Mouse (Mus musculus): Measurements from ENCODE around the gene Krtdap. TPM values are rescaled to one million over a fixed set of nuclear protein-coding genes. Genes with fewer than 3 reads are reported as not detected.

Krtdap gene
- polyA plus RNA-seq, 1 experiment: 9.1 TPM

- TF ChIP-seq CTCF (IDR thresholded peaks at IDR 0.05; ENCODE audit: low read depth, low read length) (no peak), EP300 (IDR thresholded peaks at IDR 0.05; ENCODE audit: insufficient read depth, low read depth, low read length) (no peak), POLR2A (IDR thresholded peaks at IDR 0.05; ENCODE audit: insufficient read depth, low read length) (no peak)
- H3K4me1 ChIP-seq (ENCODE audit: control insufficient read depth, insufficient read depth, low read length): no peaks in the 10 kb centered on the region
- H3K4me3 ChIP-seq (ENCODE audit: low read depth, low read length): no peak overlapping the region
- peaks cover 11% of the 10 kb centered on the region; the same call in 1 of the 2 replicates for H3K9me3 ChIP-seq (replicated peaks; ENCODE audit: control insufficient read depth, insufficient read depth, low read length, poor library complexity, severe bottlenecking)
- no peak overlapping the region for H3K9ac ChIP-seq (ENCODE audit: low read depth, poor library complexity, severe bottlenecking)
- no peak overlapping the region for H3K27ac ChIP-seq (ENCODE audit: insufficient read depth, low read length)
- H3K36me3 ChIP-seq (ENCODE audit: control insufficient read depth, insufficient read depth, low read length, poor library complexity, severe bottlenecking): no peaks in the 10 kb centered on the region
- H3K27me3 ChIP-seq (ENCODE audit: control insufficient read depth, insufficient read depth, low read length, poor library complexity, severe bottlenecking): no peaks in the 10 kb centered on the region
Measured at GRCm38 (mm10) chr7:30796790-30797189, 9.1 kb downstream of the Krtdap start.

DNA sequence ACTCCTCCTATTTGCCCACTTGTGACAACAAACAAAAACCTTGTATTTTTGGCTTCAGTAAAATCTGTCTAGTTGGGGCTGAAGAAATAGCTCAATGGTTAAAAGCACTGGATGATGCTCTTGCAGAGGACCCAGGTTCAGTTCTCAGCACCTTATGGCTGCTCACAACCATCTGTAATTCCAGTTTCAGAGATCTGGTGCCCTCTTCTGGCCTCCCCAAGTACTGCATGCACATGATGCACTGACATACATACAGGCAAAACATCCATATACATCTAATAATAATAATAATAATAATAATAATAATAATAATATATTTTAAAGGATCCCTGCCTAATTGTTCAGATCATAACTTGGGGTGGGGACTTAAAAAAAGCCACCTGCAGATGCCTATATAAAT is 13.0 kb downstream of the Krtdap start:
- no peaks in the 10 kb centered on the region for H3K27me3 ChIP-seq (ENCODE audit: control insufficient read depth, insufficient read depth, low read length, poor library complexity, severe bottlenecking)
- TF ChIP-seq EP300 (IDR thresholded peaks at IDR 0.05; ENCODE audit: insufficient read depth, low read depth, low read length) (no peak), POLR2A (IDR thresholded peaks at IDR 0.05; ENCODE audit: insufficient read depth, low read length) (no peak), CTCF (IDR thresholded peaks at IDR 0.05; ENCODE audit: low read depth, low read length) (no peak)
- no peaks in the 10 kb centered on the region for H3K4me1 ChIP-seq (ENCODE audit: control insufficient read depth, insufficient read depth, low read length)
- H3K4me3 ChIP-seq (ENCODE audit: low read depth, low read length): no peak overlapping the region
- peaks cover 11% of the 10 kb centered on the region; the same call in 1 of the 2 replicates for H3K9me3 ChIP-seq (replicated peaks; ENCODE audit: control insufficient read depth, insufficient read depth, low read length, poor library complexity, severe bottlenecking)
- no peak overlapping the region for H3K27ac ChIP-seq (ENCODE audit: insufficient read depth, low read length)
- no peak overlapping the region for H3K9ac ChIP-seq (ENCODE audit: low read depth, poor library complexity, severe bottlenecking)
- H3K36me3 ChIP-seq (ENCODE audit: control insufficient read depth, insufficient read depth, low read length, poor library complexity, severe bottlenecking): no peaks in the 10 kb centered on the region

- no peak overlapping the region for H3K27ac ChIP-seq (ENCODE audit: insufficient read depth, low read length)
- no peak overlapping the region for H3K4me3 ChIP-seq (ENCODE audit: low read depth, low read length)
- no peaks in the 10 kb centered on the region for H3K27me3 ChIP-seq (ENCODE audit: control insufficient read depth, insufficient read depth, low read length, poor library complexity, severe bottlenecking)
- H3K9me3 ChIP-seq (replicated peaks; ENCODE audit: control insufficient read depth, insufficient read depth, low read length, poor library complexity, severe bottlenecking): peaks cover 9% of the 10 kb centered on the region; the same call in 1 of the 2 replicates
- TF ChIP-seq EP300 (IDR thresholded peaks at IDR 0.05; ENCODE audit: insufficient read depth, low read depth, low read length) (no peak), POLR2A (IDR thresholded peaks at IDR 0.05; ENCODE audit: insufficient read depth, low read length) (no peak), CTCF (IDR thresholded peaks at IDR 0.05; ENCODE audit: low read depth, low read length) (peak; percentile 5)
- no peak overlapping the region for H3K9ac ChIP-seq (ENCODE audit: low read depth, poor library complexity, severe bottlenecking)
- no peaks in the 10 kb centered on the region for H3K4me1 ChIP-seq (ENCODE audit: control insufficient read depth, insufficient read depth, low read length)
- H3K36me3 ChIP-seq (ENCODE audit: control insufficient read depth, insufficient read depth, low read length, poor library complexity, severe bottlenecking): no peaks in the 10 kb centered on the region
Measured at GRCm38 (mm10) chr7:30803256-30803655, 15.6 kb downstream of the Krtdap start.

- no peaks in the 10 kb centered on the region for H3K36me3 ChIP-seq (ENCODE audit: control insufficient read depth, insufficient read depth, low read length, poor library complexity, severe bottlenecking)
- no peaks in the 10 kb centered on the region for H3K27me3 ChIP-seq (ENCODE audit: control insufficient read depth, insufficient read depth, low read length, poor library complexity, severe bottlenecking)
- peaks cover 9% of the 10 kb centered on the region; the same call in 1 of the 2 replicates for H3K9me3 ChIP-seq (replicated peaks; ENCODE audit: control insufficient read depth, insufficient read depth, low read length, poor library complexity, severe bottlenecking)
- no peak overlapping the region for H3K9ac ChIP-seq (ENCODE audit: low read depth, poor library complexity, severe bottlenecking)
- no peak overlapping the region for H3K27ac ChIP-seq (ENCODE audit: insufficient read depth, low read length)
- no peak for TF ChIP-seq CTCF (IDR thresholded peaks at IDR 0.05; ENCODE audit: low read depth, low read length)
- TF ChIP-seq EP300 (IDR thresholded peaks at IDR 0.05; ENCODE audit: insufficient read depth, low read depth, low read length): no peak
- TF ChIP-seq POLR2A (IDR thresholded peaks at IDR 0.05; ENCODE audit: insufficient read depth, low read length): no peak
- H3K4me3 ChIP-seq (ENCODE audit: low read depth, low read length): no peak overlapping the region
- H3K4me1 ChIP-seq (ENCODE audit: control insufficient read depth, insufficient read depth, low read length): no peaks in the 10 kb centered on the region
Measured at GRCm38 (mm10) chr7:30804026-30804715, 16.5 kb downstream of the Krtdap start.

DNA sequence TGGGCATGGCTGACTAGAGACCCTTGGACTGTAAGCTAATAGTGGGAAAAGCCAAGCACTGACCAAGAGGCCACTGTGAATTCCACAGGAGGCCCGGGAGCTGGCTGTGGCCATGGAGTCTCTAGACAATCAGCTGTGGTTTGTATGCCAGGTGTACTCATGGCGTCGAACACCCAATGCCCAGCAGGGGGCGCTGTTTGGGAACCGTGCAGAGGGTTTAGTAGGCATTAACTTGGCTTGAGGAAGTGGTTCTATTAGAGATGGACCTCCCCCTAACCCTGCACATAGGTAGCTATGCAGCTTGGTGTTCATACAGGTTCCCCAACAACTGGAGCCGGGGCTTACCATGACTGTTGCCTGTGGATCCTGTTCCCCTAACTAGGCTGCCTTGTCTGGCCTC is 18.2 kb downstream of the Krtdap start:
- no peak for TF ChIP-seq EP300 (IDR thresholded peaks at IDR 0.05; ENCODE audit: insufficient read depth, low read depth, low read length)
- peak; percentile 88 for TF ChIP-seq CTCF (IDR thresholded peaks at IDR 0.05; ENCODE audit: low read depth, low read length)
- no peak for TF ChIP-seq POLR2A (IDR thresholded peaks at IDR 0.05; ENCODE audit: insufficient read depth, low read length)
- H3K27ac ChIP-seq (ENCODE audit: insufficient read depth, low read length): no peak overlapping the region
- no peaks in the 10 kb centered on the region for H3K27me3 ChIP-seq (ENCODE audit: control insufficient read depth, insufficient read depth, low read length, poor library complexity, severe bottlenecking)
- H3K36me3 ChIP-seq (ENCODE audit: control insufficient read depth, insufficient read depth, low read length, poor library complexity, severe bottlenecking): no peaks in the 10 kb centered on the region
- no peaks in the 10 kb centered on the region for H3K9me3 ChIP-seq (replicated peaks; ENCODE audit: control insufficient read depth, insufficient read depth, low read length, poor library complexity, severe bottlenecking)
- no peaks in the 10 kb centered on the region for H3K4me1 ChIP-seq (ENCODE audit: control insufficient read depth, insufficient read depth, low read length)
- H3K9ac ChIP-seq (ENCODE audit: low read depth, poor library complexity, severe bottlenecking): no peak overlapping the region
- no peak overlapping the region for H3K4me3 ChIP-seq (ENCODE audit: low read depth, low read length)

- Histone ChIP-seq H3K9me3 (replicated peaks; ENCODE audit: control insufficient read depth, insufficient read depth, low read length, poor library complexity, severe bottlenecking) (no peaks in the 10 kb centered on the region), H3K27ac (ENCODE audit: insufficient read depth, low read length) (no peak overlapping the region), H3K4me1 (ENCODE audit: control insufficient read depth, insufficient read depth, low read length) (no peaks in the 10 kb centered on the region), H3K27me3 (ENCODE audit: control insufficient read depth, insufficient read depth, low read length, poor library complexity, severe bottlenecking) (no peaks in the 10 kb centered on the region), H3K4me3 (ENCODE audit: low read depth, low read length) (peak overlapping the region; percentile 10; the same call in 1 of the 2 replicates), H3K36me3 (ENCODE audit: control insufficient read depth, insufficient read depth, low read length, poor library complexity, severe bottlenecking) (no peaks in the 10 kb centered on the region), H3K9ac (ENCODE audit: low read depth, poor library complexity, severe bottlenecking) (peak overlapping the region; percentile 9; the same call in 1 of the 2 replicates)
- no peak for TF ChIP-seq POLR2A (IDR thresholded peaks at IDR 0.05; ENCODE audit: insufficient read depth, low read length)
- peak; percentile 68 for TF ChIP-seq CTCF (IDR thresholded peaks at IDR 0.05; ENCODE audit: low read depth, low read length)
- TF ChIP-seq EP300 (IDR thresholded peaks at IDR 0.05; ENCODE audit: insufficient read depth, low read depth, low read length): no peak
Measured at GRCm38 (mm10) chr7:30810319-30810718, 22.6 kb downstream of the Krtdap start.
